Comparison of ENCODE assay signal across 25 mouse cellular contexts in genomic region chr11:90100161-90100560, GRCm38 (mm10).
A peak's percentile ranks its signal among the peaks of the same experiment; 100 is the strongest.
DNase-seq lines count a peak whose midpoint lies in the region; ATAC-seq and TF ChIP-seq lines count a peak whose summit lies in the region.
"Had no signal": no experiment of that assay in that cellular context is flagged by ENCODE, and none has a peak within 500 bp of the region (broad histone marks: within the 10 kb centered on the region; RNA-seq: fewer than 3 reads in every experiment).

No protein-coding gene starts in this region.

- H3K4me1 ChIP-seq in heart, postnatal 0 days (ENCODE audit: control insufficient read depth, insufficient read depth) = peaks cover 21% of the 10 kb centered on the region
- no peaks in the 10 kb centered on the region for H3K4me1 ChIP-seq in midbrain, embryonic 11.5 days (ENCODE audit: control insufficient read depth, insufficient read depth, low read length)
- no peaks in the 10 kb centered on the region for H3K4me1 ChIP-seq in midbrain, embryonic 15.5 days

- 75% methylated on average over 2 of the region's 2 CpGs for WGBS in heart, postnatal 0 days
- WGBS in midbrain, embryonic 11.5 days = 89% methylated on average over 2 of the region's 2 CpGs
- WGBS in midbrain, embryonic 15.5 days = 81% methylated on average over 2 of the region's 2 CpGs

- DNase-seq in heart, adult 11 months = peak; percentile 86
- no peak for DNase-seq in heart, adult 8-10 months (ENCODE audit: low spot score)
- DNase-seq in heart, postnatal 0 days (ENCODE audit: low spot score) = no peak
- DNase-seq in heart, postnatal 36 days = no peak
- peak; percentile 64 for DNase-seq in midbrain, embryonic 11.5 days (ENCODE audit: low spot score, missing footprints)
- DNase-seq in adrenal gland, postnatal 10 days = no peak
- DNase-seq: adrenal gland, adult 2 months; adrenal gland, postnatal 25 days; cerebellum, adult 11-12 months; cerebellum, adult 8-10 months; cerebellum, postnatal 10 days; cerebellum, postnatal 36 days; embryo, embryonic 11 days; gastrocnemius, postnatal 14 days; heart, adult 18-20 months; heart, postnatal 10 days; heart, postnatal 4 days; kidney, adult 18-20 months had no signal

- intact Hi-C loops in heart, postnatal 36 days (cut with DNase I) = loop anchor here (2.0 kb wide), 1 partner anchor 61 kb away; no protein-coding TSS in a partner anchor

- no peak for TF ChIP-seq EP300 in heart, postnatal 0 days (IDR thresholded peaks at IDR 0.05; ENCODE audit: low read depth)

- no peak overlapping the region for H3K4me2 ChIP-seq in heart, postnatal 0 days (ENCODE audit: low read depth, low read length)
- H3K4me2 ChIP-seq in midbrain, embryonic 11.5 days = no peak overlapping the region
- H3K4me2 ChIP-seq in midbrain, embryonic 15.5 days = no peak overlapping the region
- H3K4me2 ChIP-seq: hindbrain, embryonic 14.5 days had no signal

- no peaks in the 10 kb centered on the region for H3K27me3 ChIP-seq in heart, postnatal 0 days (ENCODE audit: control insufficient read depth, insufficient read depth, low read length)
- H3K27me3 ChIP-seq in midbrain, embryonic 11.5 days (ENCODE audit: control insufficient read depth, insufficient read depth, low read length) = no peaks in the 10 kb centered on the region
- no peaks in the 10 kb centered on the region for H3K27me3 ChIP-seq in midbrain, embryonic 15.5 days (replicated peaks)

- H3K4me3 ChIP-seq in heart, postnatal 0 days (ENCODE audit: low read depth, low read length) = no peak overlapping the region
- no peak overlapping the region for H3K4me3 ChIP-seq in midbrain, embryonic 11.5 days (ENCODE audit: low read depth, low read length)
- no peak overlapping the region for H3K4me3 ChIP-seq in midbrain, embryonic 15.5 days

- H3K9me3 ChIP-seq in heart, postnatal 0 days (replicated peaks; ENCODE audit: control insufficient read depth, low read length) = no peaks in the 10 kb centered on the region
- H3K9me3 ChIP-seq in midbrain, embryonic 11.5 days (ENCODE audit: control insufficient read depth, low read length) = no peaks in the 10 kb centered on the region
- no peaks in the 10 kb centered on the region for H3K9me3 ChIP-seq in midbrain, embryonic 15.5 days

- TF ChIP-seq CTCF in heart, postnatal 0 days (IDR thresholded peaks at IDR 0.05; ENCODE audit: low read depth) = no peak

- peak overlapping the region; percentile 79 for H3K27ac ChIP-seq in heart, postnatal 0 days (ENCODE audit: low read depth)
- no peak overlapping the region for H3K27ac ChIP-seq in midbrain, embryonic 11.5 days (ENCODE audit: low read depth, low read length)
- H3K27ac ChIP-seq in midbrain, embryonic 15.5 days = no peak overlapping the region
- H3K27ac ChIP-seq: hindbrain, embryonic 14.5 days; hindbrain, postnatal 0 days had no signal

- no peak for ATAC-seq in heart, postnatal 0 days (ENCODE audit: insufficient read depth, low read depth)
- no peak for ATAC-seq in midbrain, embryonic 11.5 days (ENCODE audit: low FRiP score)
- ATAC-seq in midbrain, embryonic 15.5 days (replicated peaks) = no peak
- ATAC-seq: CD4-positive, CD25-positive, alpha-beta regulatory T cell, adult 4 months; forebrain, embryonic 14.5 days; hindbrain, postnatal 0 days; inflammation-experienced regulatory T-cells, adult 6 months; intestine, embryonic 16.5 days had no signal

- no peaks in the 10 kb centered on the region for H3K36me3 ChIP-seq in heart, postnatal 0 days (replicated peaks; ENCODE audit: control insufficient read depth, insufficient read depth, low read length)
- H3K36me3 ChIP-seq in midbrain, embryonic 11.5 days (ENCODE audit: control insufficient read depth, insufficient read depth, low read length) = no peaks in the 10 kb centered on the region
- H3K36me3 ChIP-seq in midbrain, embryonic 15.5 days (replicated peaks) = no peaks in the 10 kb centered on the region

- no peak overlapping the region for H3K9ac ChIP-seq in heart, postnatal 0 days (replicated peaks; ENCODE audit: low read depth, low read length)
- H3K9ac ChIP-seq in midbrain, embryonic 11.5 days (ENCODE audit: low read length) = no peak overlapping the region
- H3K9ac ChIP-seq in midbrain, embryonic 15.5 days = no peak overlapping the region
- H3K9ac ChIP-seq: hindbrain, embryonic 14.5 days had no signal

Comparison
In these comparisons a context has a peak if more than half of its experiments do, and no peak if none do; other contexts are left out.
1. DNase-seq: peak in heart, adult 11 months (single experiment) and midbrain, embryonic 11.5 days (single experiment); none in heart, adult 8-10 months (single experiment), heart, postnatal 0 days (single experiment), heart, postnatal 36 days (0 of 2) and adrenal gland, postnatal 10 days (single experiment).